Mouse (Mus musculus): ENCODE measurements around the gene Specc1. TPM values are rescaled to one million over a fixed set of nuclear protein-coding genes. Genes with fewer than 3 reads are reported as not detected.
A peak's percentile ranks its signal among the peaks of the same experiment; 100 is the strongest.
"Not testable (repeated sequence)": the region's sequence is repeated elsewhere in the genome, so short reads cannot be mapped to it uniquely, and the experiment has no call there.

Gene Specc1
- polyA plus RNA-seq, 1 experiment from 2014 or later = 10.2 TPM

GRCm38 (mm10) chr11:61949315-61949714 is 7.2 kb upstream of the Specc1 start:
- ATAC-seq (ENCODE audit: low read depth) = no peak
- Histone ChIP-seq H3K27ac (replicated peaks) (no peak overlapping the region), H3K27me3 (no peaks in the 10 kb centered on the region), H3K9ac (no peak overlapping the region), H3K4me2 (no peak overlapping the region), H3K4me3 (no peak overlapping the region), H3K36me3 (no peaks in the 10 kb centered on the region), H3K9me3 (no peaks in the 10 kb centered on the region), H3K4me1 (replicated peaks) (no peaks in the 10 kb centered on the region)
- WGBS = 3% methylated on average over 3 of the region's 3 CpGs

- ATAC-seq (ENCODE audit: low read depth) = no peak
Measured at GRCm38 (mm10) chr11:61950632-61951031, 5.9 kb upstream of the Specc1 start.

GRCm38 (mm10) chr11:61955136-61955535 is 1.4 kb upstream of the Specc1 start:
- H3K4me3 ChIP-seq = no peak overlapping the region
- WGBS = 75% methylated on average over 6 of the region's 6 CpGs

More at GRCm38 (mm10) chr11:61950632-61951031, 5.9 kb upstream of the Specc1 start:
- Histone ChIP-seq H3K4me3 (no peak overlapping the region), H3K27ac (replicated peaks) (no peak overlapping the region), H3K4me2 (no peak overlapping the region), H3K4me1 (replicated peaks) (no peaks in the 10 kb centered on the region), H3K36me3 (no peaks in the 10 kb centered on the region), H3K27me3 (no peaks in the 10 kb centered on the region), H3K9me3 (no peaks in the 10 kb centered on the region), H3K9ac (no peak overlapping the region)
- 19% methylated on average over 10 of the region's 10 CpGs for WGBS

GRCm38 (mm10) chr11:61955951-61956350 is 612 bp upstream of the Specc1 start:
- Histone ChIP-seq H3K4me2 (no peak overlapping the region), H3K27ac (replicated peaks) (no peak overlapping the region), H3K9ac (no peak overlapping the region), H3K27me3 (peaks cover 34% of the 10 kb centered on the region), H3K9me3 (no peaks in the 10 kb centered on the region), H3K36me3 (no peaks in the 10 kb centered on the region), H3K4me1 (replicated peaks) (peaks cover 9% of the 10 kb centered on the region), H3K4me3 (no peak overlapping the region)
- 0 out of 2 replicates have a peak, but pooled peaks have one; percentile 9 for ATAC-seq (ENCODE audit: low read depth)
- 79% methylated on average over 6 of the region's 6 CpGs for WGBS

More at GRCm38 (mm10) chr11:61955136-61955535, 1.4 kb upstream of the Specc1 start:
- H3K4me2 ChIP-seq = no peak overlapping the region
- no peaks in the 10 kb centered on the region for H3K9me3 ChIP-seq
- H3K36me3 ChIP-seq = no peaks in the 10 kb centered on the region
- H3K27ac ChIP-seq (replicated peaks) = no peak overlapping the region
- peaks cover 9% of the 10 kb centered on the region for H3K4me1 ChIP-seq (replicated peaks)
- no peak for ATAC-seq (ENCODE audit: low read depth)
- H3K9ac ChIP-seq = no peak overlapping the region
- H3K27me3 ChIP-seq = peaks cover 30% of the 10 kb centered on the region

GRCm38 (mm10) chr11:61957296-61957813 is 792 bp downstream of the Specc1 start:
- Histone ChIP-seq H3K4me1 (replicated peaks) (peaks cover 9% of the 10 kb centered on the region), H3K9ac (peak overlapping the region; percentile 71), H3K27ac (replicated peaks) (no peak overlapping the region), H3K4me3 (peak overlapping the region; percentile 66), H3K36me3 (no peaks in the 10 kb centered on the region), H3K27me3 (peaks cover 34% of the 10 kb centered on the region), H3K9me3 (no peaks in the 10 kb centered on the region), H3K4me2 (peak overlapping the region; percentile 99)
- WGBS = 5% methylated on average over 25 of the region's 25 CpGs
- ATAC-seq (ENCODE audit: low read depth) = no peak

GRCm38 (mm10) chr11:61958706-61959105 is 2.1 kb downstream of the Specc1 start:
- H3K4me1 ChIP-seq (replicated peaks); H3K4me3 ChIP-seq; H3K4me2 ChIP-seq; H3K36me3 ChIP-seq; H3K9ac ChIP-seq; ATAC-seq (ENCODE audit: low read depth); H3K27ac ChIP-seq (replicated peaks); H3K9me3 ChIP-seq: not testable (repeated sequence)
- H3K27me3 ChIP-seq = peaks cover 34% of the 10 kb centered on the region
- WGBS = 50% methylated on average over 6 of the region's 6 CpGs

- H3K9ac ChIP-seq = no peak overlapping the region
- no peak overlapping the region for H3K27ac ChIP-seq (replicated peaks)
- H3K4me3 ChIP-seq = no peak overlapping the region
- H3K9me3 ChIP-seq = no peaks in the 10 kb centered on the region
- peaks cover 34% of the 10 kb centered on the region for H3K27me3 ChIP-seq
- H3K4me2 ChIP-seq = no peak overlapping the region
- 86% methylated on average over 2 of the region's 2 CpGs for WGBS
- no peak for ATAC-seq (ENCODE audit: low read depth)
- H3K36me3 ChIP-seq = no peaks in the 10 kb centered on the region
- H3K4me1 ChIP-seq (replicated peaks) = peaks cover 9% of the 10 kb centered on the region
Measured at GRCm38 (mm10) chr11:61960096-61960495, 3.5 kb downstream of the Specc1 start.

- no peak overlapping the region for H3K9ac ChIP-seq
- WGBS = 83% methylated on average over 6 of the region's 6 CpGs
- no peak for ATAC-seq (ENCODE audit: low read depth)
Measured at GRCm38 (mm10) chr11:61962684-61963083, 6.1 kb downstream of the Specc1 start.

GRCm38 (mm10) chr11:61963193-61963592 is 6.6 kb downstream of the Specc1 start:
- no peaks in the 10 kb centered on the region for H3K36me3 ChIP-seq
- H3K4me1 ChIP-seq (replicated peaks) = no peaks in the 10 kb centered on the region
- no peak for ATAC-seq (ENCODE audit: low read depth)
- 85% methylated on average over 3 of the region's 3 CpGs for WGBS
- no peaks in the 10 kb centered on the region for H3K9me3 ChIP-seq
- no peak overlapping the region for H3K4me3 ChIP-seq
- peaks cover 20% of the 10 kb centered on the region for H3K27me3 ChIP-seq
- no peak overlapping the region for H3K27ac ChIP-seq (replicated peaks)
- no peak overlapping the region for H3K9ac ChIP-seq
- no peak overlapping the region for H3K4me2 ChIP-seq

More at GRCm38 (mm10) chr11:61962684-61963083, 6.1 kb downstream of the Specc1 start:
- Histone ChIP-seq H3K27me3 (peaks cover 25% of the 10 kb centered on the region), H3K27ac (replicated peaks) (no peak overlapping the region), H3K4me3 (no peak overlapping the region), H3K36me3 (no peaks in the 10 kb centered on the region), H3K4me1 (replicated peaks) (peaks cover under 1% of the 10 kb centered on the region; the same call in 1 of the 2 replicates), H3K9me3 (no peaks in the 10 kb centered on the region), H3K4me2 (no peak overlapping the region)

GRCm38 (mm10) chr11:61964611-61965010 is 8.0 kb downstream of the Specc1 start:
- Histone ChIP-seq H3K9ac (no peak overlapping the region), H3K27ac (replicated peaks) (no peak overlapping the region), H3K4me2 (no peak overlapping the region), H3K27me3 (peaks cover 9% of the 10 kb centered on the region; the same call in 1 of the 2 replicates), H3K9me3 (no peaks in the 10 kb centered on the region), H3K4me1 (replicated peaks) (no peaks in the 10 kb centered on the region), H3K4me3 (no peak overlapping the region), H3K36me3 (no peaks in the 10 kb centered on the region)
- 87% methylated on average over 5 of the region's 5 CpGs for WGBS
- no peak for ATAC-seq (ENCODE audit: low read depth)

GRCm38 (mm10) chr11:61967034-61967433 is 10.5 kb downstream of the Specc1 start:
- no peak for ATAC-seq (ENCODE audit: low read depth)
- H3K9ac ChIP-seq = no peak overlapping the region
- no peak overlapping the region for H3K4me2 ChIP-seq
- H3K4me3 ChIP-seq = no peak overlapping the region
- H3K36me3 ChIP-seq = no peaks in the 10 kb centered on the region
- WGBS = 87% methylated on average over 8 of the region's 8 CpGs
- H3K27ac ChIP-seq (replicated peaks) = no peak overlapping the region
- no peaks in the 10 kb centered on the region for H3K27me3 ChIP-seq
- H3K4me1 ChIP-seq (replicated peaks) = 0 out of 2 replicates have a peak, but pooled peaks cover 7% of the 10 kb centered on the region
- H3K9me3 ChIP-seq = no peaks in the 10 kb centered on the region

- H3K4me3 ChIP-seq = no peak overlapping the region
- no peak overlapping the region for H3K27ac ChIP-seq (replicated peaks)
- no peaks in the 10 kb centered on the region for H3K36me3 ChIP-seq
- WGBS = 95% methylated on average over 2 of the region's 2 CpGs
- H3K9ac ChIP-seq = no peak overlapping the region
- 0 out of 2 replicates have a peak, but pooled peaks cover 15% of the 10 kb centered on the region for H3K4me1 ChIP-seq (replicated peaks)
- ATAC-seq (ENCODE audit: low read depth) = no peak
- no peaks in the 10 kb centered on the region for H3K27me3 ChIP-seq
- no peak overlapping the region for H3K4me2 ChIP-seq
- no peaks in the 10 kb centered on the region for H3K9me3 ChIP-seq
Measured at GRCm38 (mm10) chr11:61968875-61969274, 12.3 kb downstream of the Specc1 start.

GRCm38 (mm10) chr11:61970901-61971300 is 14.3 kb downstream of the Specc1 start:
- H3K9ac ChIP-seq = no peak overlapping the region
- H3K4me2 ChIP-seq = no peak overlapping the region
- no peak for ATAC-seq (ENCODE audit: low read depth)
- H3K36me3 ChIP-seq = no peaks in the 10 kb centered on the region
- H3K4me3 ChIP-seq = no peak overlapping the region
- 44% methylated on average over 5 of the region's 5 CpGs for WGBS
- H3K27ac ChIP-seq (replicated peaks) = no peak overlapping the region
- H3K4me1 ChIP-seq (replicated peaks) = 0 out of 2 replicates have a peak, but pooled peaks cover 16% of the 10 kb centered on the region
- H3K27me3 ChIP-seq = no peaks in the 10 kb centered on the region
- H3K9me3 ChIP-seq = no peaks in the 10 kb centered on the region
